Mouse (Mus musculus) liver, embryonic 11.5 days (tissue): Measurements from ENCODE around the gene Dagla. TPM values are rescaled to one million over a fixed set of nuclear protein-coding genes. Genes with fewer than 3 reads are reported as not detected.

Experiments
- ATAC-seq: fragments of 200-750 bp; cut with Nextera tagmentation; replicated peaks from 2 replicates; pipeline ENCODE4 v1.8.0; 2017; ENCODE audit warnings: moderate number of reproducible peaks, mild to moderate bottlenecking, moderate TSS enrichment, moderate library complexity; ENCODE audit not compliant: low FRiP score
- DNase-seq: peaks from one replicate; pipeline ENCODE4 v3.0.0-alpha.2; 2017; ENCODE audit warnings: low spot score
- H3K27ac ChIP-seq: fragments of 300-500 bp; sonication (generic); 2 replicates; pipeline ENCODE4 v1.5.1; 2014; ENCODE audit warnings: mild to moderate bottlenecking, low read depth, low read length, control low read depth
- H3K27me3 ChIP-seq: fragments of 300-500 bp; sonication (generic); replicated peaks from 2 replicates; pipeline ENCODE4 v1.6.1; 2014; ENCODE audit warnings: low read length, mixed read lengths; ENCODE audit not compliant: control insufficient read depth, insufficient read depth
- H3K36me3 ChIP-seq: fragments of 300-500 bp; sonication (generic); 2 replicates; pipeline ENCODE4 v1.6.1; 2014; ENCODE audit warnings: mild to moderate bottlenecking, low read length, moderate library complexity, mixed read lengths; ENCODE audit not compliant: control insufficient read depth, insufficient read depth
- H3K4me1 ChIP-seq: fragments of 300-500 bp; sonication (generic); replicated peaks from 2 replicates; pipeline ENCODE4 v1.6.1; 2014; ENCODE audit warnings: low read length, mixed read lengths; ENCODE audit not compliant: control insufficient read depth, insufficient read depth
- H3K4me2 ChIP-seq: fragments of 300-500 bp; sonication (generic); 2 replicates; pipeline ENCODE4 v1.6.1; 2014; ENCODE audit warnings: mild to moderate bottlenecking, control low read depth, moderate library complexity
- H3K4me3 ChIP-seq: fragments of 300-500 bp; sonication (generic); 2 replicates; pipeline ENCODE4 v1.5.1; 2014; ENCODE audit warnings: low read depth, low read length, control low read depth
- H3K9ac ChIP-seq: fragments of 300-500 bp; sonication (generic); 2 replicates; pipeline ENCODE4 v1.6.1; 2014; ENCODE audit warnings: low read depth, low read length, control low read depth
- H3K9me3 ChIP-seq: fragments of 300-500 bp; sonication (generic); 2 replicates; pipeline ENCODE4 v1.6.1; 2016; ENCODE audit warnings: low read length, inconsistent platforms, mixed read lengths; ENCODE audit not compliant: control insufficient read depth
- WGBS: fragments of 180-500 bp; shearing (Covaris S2); extraction: QIAGEN DNeasy Blood & Tissue Kit; methylation state at CpG from one replicate; pipeline ENCODE4 v1.1.7; 2014; 5-methylcytosine and 5-hydroxymethylcytosine counted together
- polyA plus RNA-seq: library from polyadenylated mRNA; unstranded; fragments of >200 nt; fragmentation: Nextera tagmentation; extraction: Ambion mirVana; gene quantifications from 2 replicates; pipeline ENCODE4 v1.2.1, GENCODE M21; 2014

The Dagla gene
- polyA plus RNA-seq, 1 experiment from 2014 or later, result 0.82 TPM

DNA sequence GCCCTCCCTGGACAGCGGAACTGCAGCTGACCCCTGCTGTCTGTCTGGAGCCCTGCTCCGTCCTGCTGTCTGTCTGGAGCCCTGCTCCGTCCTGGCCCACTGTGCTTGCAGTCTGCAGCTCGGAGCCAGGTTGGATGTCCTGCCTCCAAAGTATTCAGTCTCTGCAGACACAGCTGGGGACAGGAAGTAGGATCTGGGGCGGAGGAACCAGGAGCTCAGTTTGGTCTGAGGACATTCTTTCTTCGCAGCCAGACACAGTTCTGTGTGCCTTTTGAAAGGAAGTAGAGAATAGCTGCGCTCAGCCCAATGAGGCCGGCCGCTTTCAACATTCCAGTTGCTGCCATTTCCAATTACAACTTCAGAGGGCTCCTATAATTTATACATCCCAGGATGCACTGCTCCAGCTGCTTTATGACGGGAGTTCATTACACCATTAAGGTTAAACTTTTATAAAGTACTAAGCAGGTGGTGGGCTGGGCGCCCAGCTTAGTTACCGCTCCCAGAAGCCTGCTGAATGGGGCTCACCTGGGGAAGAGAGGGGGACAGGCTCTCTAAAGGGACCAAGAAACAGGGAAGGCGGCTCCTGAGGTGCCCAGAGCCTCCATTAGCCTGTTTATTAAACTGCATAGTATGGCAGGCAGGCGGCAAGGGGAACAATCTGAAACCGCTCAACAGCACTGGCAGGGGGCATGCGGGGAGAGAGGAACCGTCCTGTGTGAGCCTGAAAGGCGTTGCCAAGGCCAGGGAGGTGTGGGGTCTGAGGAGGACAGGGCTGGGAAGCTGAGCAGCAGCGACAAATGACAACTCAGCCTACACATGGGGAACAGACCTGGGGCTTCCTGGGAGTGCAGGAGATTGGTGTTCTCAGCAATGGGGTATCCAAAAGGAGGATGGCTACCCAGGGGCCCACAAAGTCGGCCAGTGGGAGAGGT, 9.8 kb downstream of the Dagla start:
- peak overlapping the region; percentile 21; the same call in 1 of the 2 replicates for H3K27ac ChIP-seq
- no peak overlapping the region for H3K4me2 ChIP-seq

DNA sequence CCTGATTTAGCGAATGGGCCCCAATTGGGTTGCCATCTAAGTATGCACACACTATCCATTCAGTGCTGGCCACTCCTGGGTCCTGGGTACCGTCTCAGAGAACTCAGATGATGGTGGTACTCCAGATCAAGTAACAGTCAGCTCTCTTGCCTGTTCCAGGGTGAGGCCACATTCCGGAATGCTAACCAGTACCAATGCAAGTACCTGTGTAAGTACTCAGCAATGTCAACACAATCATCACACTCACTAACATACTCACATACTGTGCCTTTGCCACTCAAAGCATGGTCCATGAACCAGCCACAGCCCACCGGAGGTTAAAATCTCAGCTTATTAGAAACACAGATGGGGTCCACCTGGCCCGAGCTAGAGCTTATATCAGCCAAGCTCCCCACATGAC, 10.7 kb downstream of the Dagla start:
- WGBS, result 83% methylated on average over 5 of the region's 5 CpGs
- ATAC-seq (no peak), DNase-seq (no peak)
- Histone ChIP-seq H3K9me3 (no peaks in the 10 kb centered on the region), H3K4me2 (no peak overlapping the region), H3K4me1 (peaks cover 25% of the 10 kb centered on the region), H3K9ac (no peak overlapping the region), H3K4me3 (no peak overlapping the region), H3K36me3 (no peaks in the 10 kb centered on the region), H3K27me3 (peaks cover 7% of the 10 kb centered on the region), H3K27ac (no peak overlapping the region)

More for the DNA sequence above, 9.8 kb downstream of the Dagla start:
- peak; percentile 51 for ATAC-seq
- 41% methylated on average over 20 of the region's 20 CpGs for WGBS
- Histone ChIP-seq H3K27me3 (peaks cover 7% of the 10 kb centered on the region), H3K36me3 (no peaks in the 10 kb centered on the region), H3K9ac (no peak overlapping the region), H3K4me3 (no peak overlapping the region), H3K9me3 (no peaks in the 10 kb centered on the region), H3K4me1 (peaks cover 19% of the 10 kb centered on the region)
- DNase-seq, result no peak

- H3K27ac ChIP-seq, result no peak overlapping the region
- H3K4me1 ChIP-seq, result peaks cover 22% of the 10 kb centered on the region
- H3K27me3 ChIP-seq, result peaks cover 10% of the 10 kb centered on the region
- no peak overlapping the region for H3K4me2 ChIP-seq
- H3K36me3 ChIP-seq, result no peaks in the 10 kb centered on the region
- no peak overlapping the region for H3K4me3 ChIP-seq
- no peak for DNase-seq
- no peak for ATAC-seq
- H3K9me3 ChIP-seq, result no peaks in the 10 kb centered on the region
- no peak overlapping the region for H3K9ac ChIP-seq
- 43% methylated on average over 9 of the region's 9 CpGs for WGBS
Observed at GRCm38 (mm10) chr19:10291896-10292490, 12.7 kb downstream of the Dagla start.

DNA sequence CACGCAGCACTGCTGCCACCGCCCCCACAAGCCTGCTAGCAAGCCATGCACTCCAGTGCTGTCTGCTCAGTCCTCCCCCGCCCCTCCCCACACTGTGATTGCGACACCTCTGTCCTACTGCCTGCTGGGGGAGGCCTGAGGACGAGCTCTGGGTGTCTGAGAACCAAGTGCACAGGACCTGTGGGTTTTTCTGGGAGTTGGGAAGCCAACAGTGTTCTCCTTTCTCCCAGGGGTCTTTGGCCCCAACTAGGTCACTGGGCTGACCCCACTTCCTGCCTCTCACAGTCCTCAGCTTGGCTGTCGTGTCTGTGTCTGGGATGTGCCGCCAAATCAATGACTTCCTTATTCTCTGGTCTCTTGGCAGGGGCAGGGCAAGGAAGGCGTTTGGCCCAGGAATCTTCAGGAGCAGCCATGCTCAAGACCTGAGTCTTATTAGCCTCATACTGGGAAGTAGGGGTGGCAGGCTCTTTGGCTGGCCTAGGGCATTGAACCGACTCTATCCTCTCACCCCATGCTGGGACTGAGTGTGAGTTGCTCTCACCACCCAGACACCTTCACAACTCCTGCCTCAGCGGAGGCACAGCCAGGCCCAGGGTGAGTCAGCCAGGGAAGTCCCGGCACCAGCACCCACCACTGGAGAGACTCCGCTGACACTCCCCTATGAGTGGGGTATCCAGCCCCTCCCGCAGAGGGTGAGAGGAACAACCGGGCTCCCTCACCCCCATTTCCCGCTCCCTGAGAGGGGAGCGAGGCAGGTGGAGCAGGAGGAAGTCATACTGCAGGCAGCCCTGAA, 14.3 kb downstream of the Dagla start:
- Histone ChIP-seq H3K4me1 (peaks cover 15% of the 10 kb centered on the region), H3K9me3 (no peaks in the 10 kb centered on the region), H3K27ac (no peak overlapping the region), H3K27me3 (peaks cover 6% of the 10 kb centered on the region; the same call in 1 of the 2 replicates), H3K9ac (no peak overlapping the region), H3K4me3 (no peak overlapping the region), H3K36me3 (no peaks in the 10 kb centered on the region), H3K4me2 (no peak overlapping the region)
- DNase-seq (no peak), ATAC-seq (peak; percentile 10; the same call in 1 of the 2 replicates)
- 48% methylated on average over 16 of the region's 16 CpGs for WGBS

GRCm38 (mm10) chr19:10289609-10290150, 15.0 kb downstream of the Dagla start:
- Histone ChIP-seq H3K9ac (no peak overlapping the region), H3K27ac (no peak overlapping the region; the same call in 1 of the 2 replicates), H3K4me2 (no peak overlapping the region), H3K9me3 (no peaks in the 10 kb centered on the region), H3K36me3 (no peaks in the 10 kb centered on the region), H3K4me1 (peaks cover 15% of the 10 kb centered on the region), H3K4me3 (no peak overlapping the region), H3K27me3 (0 out of 2 replicates have a peak, but pooled peaks cover 3% of the 10 kb centered on the region)
- no peak for DNase-seq
- ATAC-seq, result no peak
- 64% methylated on average over 4 of the region's 4 CpGs for WGBS

GRCm38 (mm10) chr19:10288125-10289040, 16.3 kb downstream of the Dagla start:
- no peak overlapping the region for H3K9ac ChIP-seq
- DNase-seq (no peak), ATAC-seq (no peak)
- H3K4me2 ChIP-seq, result no peak overlapping the region
- H3K36me3 ChIP-seq, result no peaks in the 10 kb centered on the region
- H3K27ac ChIP-seq, result no peak overlapping the region
- no peak overlapping the region for H3K4me3 ChIP-seq
- 72% methylated on average over 8 of the region's 8 CpGs for WGBS
- H3K4me1 ChIP-seq, result peaks cover 15% of the 10 kb centered on the region
- H3K27me3 ChIP-seq, result 0 out of 2 replicates have a peak, but pooled peaks cover 3% of the 10 kb centered on the region
- no peaks in the 10 kb centered on the region for H3K9me3 ChIP-seq

DNA sequence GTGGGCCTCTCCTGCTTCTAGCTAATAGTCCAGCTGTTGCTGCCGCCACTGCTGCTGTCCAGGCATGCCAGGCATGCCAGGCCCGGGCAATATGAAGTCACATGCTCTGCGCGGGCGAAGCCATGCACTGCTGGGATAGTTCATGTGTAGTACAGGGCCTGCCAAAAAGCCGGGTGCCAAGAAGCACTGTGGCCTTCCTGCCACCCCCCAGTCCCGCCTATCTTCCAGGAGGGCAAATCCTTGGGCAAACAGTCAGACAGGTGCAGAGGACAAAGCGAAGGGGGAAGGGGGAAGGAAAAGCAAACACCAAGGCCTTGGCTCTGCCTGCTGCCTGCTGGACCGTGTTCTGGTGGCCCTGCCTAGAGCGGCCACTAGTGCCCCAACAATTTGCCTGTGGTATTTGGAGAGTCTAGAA, 18.2 kb downstream of the Dagla start:
- DNase-seq, result no peak
- H3K9ac ChIP-seq, result no peak overlapping the region
- H3K4me1 ChIP-seq, result peaks cover 15% of the 10 kb centered on the region
- H3K9me3 ChIP-seq, result no peaks in the 10 kb centered on the region
- H3K27me3 ChIP-seq, result peaks cover 3% of the 10 kb centered on the region; the same call in 1 of the 2 replicates
- 79% methylated on average over 10 of the region's 10 CpGs for WGBS
- ATAC-seq, result no peak
- no peak overlapping the region for H3K4me2 ChIP-seq
- no peaks in the 10 kb centered on the region for H3K36me3 ChIP-seq
- H3K4me3 ChIP-seq, result no peak overlapping the region
- no peak overlapping the region; the same call in 1 of the 2 replicates for H3K27ac ChIP-seq
